Mouse (Mus musculus) lung, postnatal 0 days (tissue): ENCODE results near the gene Orm2. TPM values are rescaled to one million over a fixed set of nuclear protein-coding genes. Genes with fewer than 3 reads are reported as not detected.

Experiments
- ATAC-seq: fragments of 200-750 bp; cut with Nextera tagmentation; 2 replicates; pipeline ENCODE4 v1.8.0; 2017; ENCODE audit warnings: moderate library complexity
- DNase-seq: peaks from one replicate; pipeline ENCODE4 v3.0.0-alpha.2; 2016; ENCODE audit warnings: low spot score
- H3K27ac ChIP-seq: fragments of 300-500 bp; sonication (generic); 2 replicates; pipeline ENCODE4 v1.5.1; 2014; ENCODE audit warnings: antibody characterized with exemption, mild to moderate bottlenecking, low read length, mixed read lengths
- H3K27me3 ChIP-seq: fragments of 300-500 bp; sonication (generic); replicated peaks from 2 replicates; pipeline ENCODE4 v1.6.1; 2014; ENCODE audit warnings: low read length, mixed read lengths; ENCODE audit not compliant: insufficient read depth
- H3K36me3 ChIP-seq: fragments of 300-500 bp; sonication (generic); 2 replicates; pipeline ENCODE4 v1.6.1; 2014; ENCODE audit warnings: low read length, mixed read lengths; ENCODE audit not compliant: insufficient read depth
- H3K4me1 ChIP-seq: fragments of 300-500 bp; sonication (generic); 2 replicates; pipeline ENCODE4 v1.6.1; 2014; ENCODE audit warnings: antibody characterized with exemption, low read depth, low read length, mixed read lengths; ENCODE audit not compliant: insufficient read depth
- H3K4me2 ChIP-seq: fragments of 300-500 bp; sonication (generic); replicated peaks from 2 replicates; pipeline ENCODE4 v1.6.1; 2014; ENCODE audit warnings: low read depth, mild to moderate bottlenecking, low read length, moderate library complexity, mixed read lengths
- H3K4me3 ChIP-seq: fragments of 300-500 bp; sonication (generic); 2 replicates; pipeline ENCODE4 v1.5.1; 2014; ENCODE audit warnings: low read depth, low read length
- H3K9ac ChIP-seq: fragments of 300-500 bp; sonication (generic); replicated peaks from 2 replicates; pipeline ENCODE4 v1.6.1; 2014; ENCODE audit warnings: low read depth, mild to moderate bottlenecking
- H3K9me3 ChIP-seq: fragments of 300-500 bp; sonication (generic); 2 replicates; pipeline ENCODE4 v1.6.1; 2016; ENCODE audit warnings: low read length, mixed read lengths
- CTCF ChIP-seq: IDR thresholded peaks from 2 replicates; pipeline ENCODE4 v1.5.1; 2016; ENCODE audit warnings: antibody characterized with exemption, mild to moderate bottlenecking
- EP300 ChIP-seq: IDR thresholded peaks from 2 replicates; pipeline ENCODE4 v1.6.1; 2016; ENCODE audit warnings: antibody characterized with exemption, mild to moderate bottlenecking, control low read depth
- WGBS: fragments of 180-500 bp; shearing (Covaris S2); extraction: QIAGEN DNeasy Blood & Tissue Kit; methylation state at CpG from one replicate; pipeline ENCODE4 v1.1.7; 2014; 5-methylcytosine and 5-hydroxymethylcytosine counted together
- polyA plus RNA-seq: library from polyadenylated mRNA; unstranded; fragments of >200 nt; fragmentation: Nextera tagmentation; extraction: Ambion mirVana; gene quantifications from 2 replicates; pipeline ENCODE4 v1.2.1, GENCODE M21; 2015

The Orm2 gene
- polyA plus RNA-seq, 1 experiment from 2014 or later, result 0.21 TPM

- peaks cover 5% of the 10 kb centered on the region for H3K36me3 ChIP-seq
- no peak overlapping the region for H3K4me3 ChIP-seq
- H3K27ac ChIP-seq, result no peak overlapping the region
- DNase-seq (no peak), ATAC-seq (no peak)
- no peak overlapping the region for H3K9ac ChIP-seq
- H3K4me2 ChIP-seq, result no peak overlapping the region
- TF ChIP-seq CTCF, result no peak
- no peak for TF ChIP-seq EP300
- H3K4me1 ChIP-seq, result peaks cover 5% of the 10 kb centered on the region; the same call in 1 of the 2 replicates
- no peaks in the 10 kb centered on the region for H3K9me3 ChIP-seq
- no peaks in the 10 kb centered on the region for H3K27me3 ChIP-seq
- WGBS, result 73% methylated on average over 11 of the region's 11 CpGs
These were observed 27.8 kb downstream of the Orm2 start for GRCm38 (mm10) chr4:63389887-63390528.

- Histone ChIP-seq H3K27ac (peak overlapping the region; percentile 54; the same call in 1 of the 2 replicates), H3K4me3 (no peak overlapping the region), H3K27me3 (no peaks in the 10 kb centered on the region), H3K9me3 (no peaks in the 10 kb centered on the region), H3K4me1 (peaks cover 5% of the 10 kb centered on the region; the same call in 1 of the 2 replicates), H3K4me2 (no peak overlapping the region), H3K9ac (no peak overlapping the region), H3K36me3 (peaks cover 8% of the 10 kb centered on the region)
- ATAC-seq, result peak; percentile 56
- TF ChIP-seq CTCF, result no peak
- TF ChIP-seq EP300, result no peak
- WGBS, result 54% methylated on average over 6 of the region's 6 CpGs
- DNase-seq, result peak; percentile 58
These were observed 29.1 kb downstream of the Orm2 start for GRCm38 (mm10) chr4:63391322-63391721.

GRCm38 (mm10) chr4:63397981-63398537, 35.8 kb downstream of the Orm2 start:
- no peak for TF ChIP-seq CTCF
- TF ChIP-seq EP300, result no peak
- no peak for ATAC-seq
- H3K27ac ChIP-seq, result 0 out of 2 replicates have a peak overlapping the region, but pooled peaks have one; percentile 54

GRCm38 (mm10) chr4:63398854-63399609, 36.8 kb downstream of the Orm2 start:
- H3K9ac ChIP-seq, result no peak overlapping the region
- peaks cover 6% of the 10 kb centered on the region; the same call in 1 of the 2 replicates for H3K36me3 ChIP-seq
- H3K4me3 ChIP-seq, result no peak overlapping the region
- peak overlapping the region; percentile 84 for H3K27ac ChIP-seq
- 0 out of 2 replicates have a peak overlapping the region, but pooled peaks have one; percentile 22 for H3K4me2 ChIP-seq
- H3K27me3 ChIP-seq, result no peaks in the 10 kb centered on the region
- TF ChIP-seq CTCF, result no peak
- TF ChIP-seq EP300, result peak; percentile 66
- no peaks in the 10 kb centered on the region for H3K9me3 ChIP-seq
- peak; percentile 47 for ATAC-seq
- H3K4me1 ChIP-seq, result peaks cover 19% of the 10 kb centered on the region
- WGBS, result 16% methylated on average over 11 of the region's 11 CpGs
- DNase-seq, result peak; percentile 90

More at GRCm38 (mm10) chr4:63397981-63398537, 35.8 kb downstream of the Orm2 start:
- Histone ChIP-seq H3K4me1 (peaks cover 11% of the 10 kb centered on the region), H3K4me3 (no peak overlapping the region), H3K9me3 (no peaks in the 10 kb centered on the region), H3K4me2 (no peak overlapping the region), H3K27me3 (no peaks in the 10 kb centered on the region), H3K36me3 (peaks cover 8% of the 10 kb centered on the region; the same call in 1 of the 2 replicates), H3K9ac (no peak overlapping the region)
- DNase-seq, result no peak
- WGBS, result 82% methylated on average over 10 of the region's 10 CpGs

- H3K4me2 ChIP-seq, result 0 out of 2 replicates have a peak overlapping the region, but pooled peaks have one; percentile 22
- H3K27me3 ChIP-seq, result no peaks in the 10 kb centered on the region
- H3K36me3 ChIP-seq, result peaks cover 5% of the 10 kb centered on the region; the same call in 1 of the 2 replicates
- no peak overlapping the region for H3K9ac ChIP-seq
- peaks cover 19% of the 10 kb centered on the region for H3K4me1 ChIP-seq
- DNase-seq, result no peak
- no peaks in the 10 kb centered on the region for H3K9me3 ChIP-seq
- TF ChIP-seq CTCF (0 out of 2 replicates have a peak, but pooled peaks have one; percentile 18), EP300 (no peak)
- ATAC-seq, result no peak
- WGBS, result 56% methylated on average over 8 of the region's 8 CpGs
- H3K27ac ChIP-seq, result peak overlapping the region; percentile 84
- H3K4me3 ChIP-seq, result no peak overlapping the region
These were observed 37.5 kb downstream of the Orm2 start for GRCm38 (mm10) chr4:63399691-63400270.
